Mouse (Mus musculus): ENCODE results near the gene Myo1a. TPM values are rescaled to one million over a fixed set of nuclear protein-coding genes. Genes with fewer than 3 reads are reported as not detected.

Myo1a gene
- polyA plus RNA-seq, 1 experiment from 2014 or later: not detected

GRCm38 (mm10) chr10:127739083-127739660 lies 34.2 kb downstream of the Myo1a start, which contains the start of gene Zbtb39:
TSS of gene Zbtb39 (plus strand) at chr10:127739538.
- Histone ChIP-seq H3K9me3 (ENCODE audit: control insufficient read depth, low read length) (no peaks in the 10 kb centered on the region), H3K4me1 (ENCODE audit: control insufficient read depth, insufficient read depth, low read length) (peaks cover 12% of the 10 kb centered on the region), H3K27ac (replicated peaks; ENCODE audit: low read depth, low read length) (peak within 1 kb of the TSS; percentile 84), H3K4me3 (replicated peaks; ENCODE audit: low read depth, low read length) (peak within 1 kb of the TSS; percentile 92), H3K4me2 (ENCODE audit: low read length) (peak within 1 kb of the TSS; percentile 72), H3K9ac (replicated peaks; ENCODE audit: low read length) (peak within 1 kb of the TSS; percentile 98), H3K36me3 (ENCODE audit: control insufficient read depth, insufficient read depth, low read length) (peaks cover 28% of the 10 kb centered on the region), H3K27me3 (ENCODE audit: control insufficient read depth, insufficient read depth, low read length) (no peaks in the 10 kb centered on the region)
- peak; percentile 89 for DNase-seq
- peak; percentile 86 for ATAC-seq (ENCODE audit: low FRiP score, low TSS enrichment)
- 1% methylated on average over 47 of the region's 61 CpGs for WGBS

- Histone ChIP-seq H3K4me1 (ENCODE audit: control insufficient read depth, insufficient read depth, low read length) (peaks cover 12% of the 10 kb centered on the region), H3K4me2 (ENCODE audit: low read length) (peak overlapping the region; percentile 72), H3K9ac (replicated peaks; ENCODE audit: low read length) (peak overlapping the region; percentile 98), H3K36me3 (ENCODE audit: control insufficient read depth, insufficient read depth, low read length) (peaks cover 33% of the 10 kb centered on the region), H3K27ac (replicated peaks; ENCODE audit: low read depth, low read length) (peak overlapping the region; percentile 84), H3K27me3 (ENCODE audit: control insufficient read depth, insufficient read depth, low read length) (no peaks in the 10 kb centered on the region), H3K9me3 (ENCODE audit: control insufficient read depth, low read length) (no peaks in the 10 kb centered on the region), H3K4me3 (replicated peaks; ENCODE audit: low read depth, low read length) (peak overlapping the region; percentile 92)
- WGBS: under 1% methylated on average over 39 of the region's 55 CpGs
- DNase-seq (peak; percentile 61), ATAC-seq (ENCODE audit: low FRiP score, low TSS enrichment) (peak; percentile 80)
Measured at GRCm38 (mm10) chr10:127739661-127740161, 34.7 kb downstream of the Myo1a start.

- H3K27ac ChIP-seq (replicated peaks; ENCODE audit: low read depth, low read length): no peak overlapping the region
- DNase-seq (peak; percentile 51), ATAC-seq (ENCODE audit: low FRiP score, low TSS enrichment) (no peak)
- H3K9me3 ChIP-seq (ENCODE audit: control insufficient read depth, low read length): no peaks in the 10 kb centered on the region
- 66% methylated on average over 5 of the region's 5 CpGs for WGBS
- H3K36me3 ChIP-seq (ENCODE audit: control insufficient read depth, insufficient read depth, low read length): peaks cover 69% of the 10 kb centered on the region
- no peaks in the 10 kb centered on the region for H3K27me3 ChIP-seq (ENCODE audit: control insufficient read depth, insufficient read depth, low read length)
- H3K4me3 ChIP-seq (replicated peaks; ENCODE audit: low read depth, low read length): no peak overlapping the region
- H3K4me2 ChIP-seq (ENCODE audit: low read length): no peak overlapping the region
- H3K9ac ChIP-seq (replicated peaks; ENCODE audit: low read length): no peak overlapping the region
- peaks cover 12% of the 10 kb centered on the region for H3K4me1 ChIP-seq (ENCODE audit: control insufficient read depth, insufficient read depth, low read length)
Measured at GRCm38 (mm10) chr10:127744661-127745060, 39.7 kb downstream of the Myo1a start.

DNA sequence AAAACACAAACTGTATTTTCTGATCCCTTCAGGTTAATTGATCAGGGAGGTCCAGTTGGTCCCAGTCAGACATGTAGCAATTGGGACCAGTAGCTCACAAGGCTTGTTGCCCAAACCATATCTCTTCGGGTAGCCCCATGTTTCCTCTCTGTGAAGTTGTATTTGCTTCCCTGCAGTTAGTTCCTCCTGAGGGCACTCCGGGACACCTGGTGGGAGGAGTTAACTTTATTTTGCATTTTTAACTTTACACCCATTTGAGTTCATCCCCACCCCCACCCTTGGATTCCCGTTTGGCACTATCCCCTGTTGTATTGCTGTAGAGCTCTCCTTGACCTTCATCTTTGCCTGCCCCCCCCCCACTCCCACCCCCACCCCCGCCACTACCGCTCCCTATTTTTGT lies 40.9 kb downstream of the Myo1a start:
- no peaks in the 10 kb centered on the region for H3K27me3 ChIP-seq (ENCODE audit: control insufficient read depth, insufficient read depth, low read length)
- WGBS: 87% methylated on average over 5 of the region's 5 CpGs
- peaks cover 69% of the 10 kb centered on the region for H3K36me3 ChIP-seq (ENCODE audit: control insufficient read depth, insufficient read depth, low read length)

DNA sequence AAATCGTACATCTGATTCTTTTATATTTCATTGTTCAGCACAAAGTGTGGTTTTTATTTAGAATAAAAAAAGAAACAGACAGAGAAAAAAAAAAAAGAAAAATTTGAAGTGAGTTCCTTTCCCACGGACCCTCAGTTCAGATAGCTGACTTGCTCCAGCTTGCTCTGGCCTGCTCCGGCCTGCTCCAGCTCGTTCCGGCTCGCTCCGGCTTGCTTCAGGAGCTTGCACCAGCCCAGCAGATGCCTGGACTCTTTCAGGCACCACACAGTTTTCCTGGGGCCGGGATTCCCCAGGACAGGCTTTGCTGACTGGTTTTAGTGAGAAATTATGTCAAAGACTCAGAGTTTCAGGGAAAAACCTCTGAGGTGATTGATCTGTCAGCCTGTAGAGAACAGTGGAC lies 42.3 kb downstream of the Myo1a start:
- DNase-seq: no peak
- no peak overlapping the region for H3K4me3 ChIP-seq (replicated peaks; ENCODE audit: low read depth, low read length)
- WGBS: 97% methylated on average over 8 of the region's 8 CpGs
- no peak overlapping the region for H3K9ac ChIP-seq (replicated peaks; ENCODE audit: low read length)
- peaks cover 61% of the 10 kb centered on the region for H3K36me3 ChIP-seq (ENCODE audit: control insufficient read depth, insufficient read depth, low read length)
- H3K4me2 ChIP-seq (ENCODE audit: low read length): no peak overlapping the region
- no peaks in the 10 kb centered on the region for H3K4me1 ChIP-seq (ENCODE audit: control insufficient read depth, insufficient read depth, low read length)
- no peak for ATAC-seq (ENCODE audit: low FRiP score, low TSS enrichment)
- H3K27me3 ChIP-seq (ENCODE audit: control insufficient read depth, insufficient read depth, low read length): no peaks in the 10 kb centered on the region
- H3K9me3 ChIP-seq (ENCODE audit: control insufficient read depth, low read length): no peaks in the 10 kb centered on the region
- H3K27ac ChIP-seq (replicated peaks; ENCODE audit: low read depth, low read length): no peak overlapping the region

More for the DNA sequence above, 40.9 kb downstream of the Myo1a start:
- Histone ChIP-seq H3K27ac (replicated peaks; ENCODE audit: low read depth, low read length) (no peak overlapping the region), H3K4me1 (ENCODE audit: control insufficient read depth, insufficient read depth, low read length) (peaks cover 2% of the 10 kb centered on the region), H3K9ac (replicated peaks; ENCODE audit: low read length) (no peak overlapping the region), H3K4me2 (ENCODE audit: low read length) (no peak overlapping the region), H3K9me3 (ENCODE audit: control insufficient read depth, low read length) (no peaks in the 10 kb centered on the region), H3K4me3 (replicated peaks; ENCODE audit: low read depth, low read length) (no peak overlapping the region)
- no peak for ATAC-seq (ENCODE audit: low FRiP score, low TSS enrichment)
- no peak for DNase-seq

- ATAC-seq (ENCODE audit: low FRiP score, low TSS enrichment) (no peak), DNase-seq (no peak)
- Histone ChIP-seq H3K27me3 (ENCODE audit: control insufficient read depth, insufficient read depth, low read length) (no peaks in the 10 kb centered on the region), H3K36me3 (ENCODE audit: control insufficient read depth, insufficient read depth, low read length) (peaks cover 43% of the 10 kb centered on the region), H3K9ac (replicated peaks; ENCODE audit: low read length) (no peak overlapping the region), H3K27ac (replicated peaks; ENCODE audit: low read depth, low read length) (no peak overlapping the region), H3K4me2 (ENCODE audit: low read length) (no peak overlapping the region), H3K9me3 (ENCODE audit: control insufficient read depth, low read length) (no peaks in the 10 kb centered on the region), H3K4me3 (replicated peaks; ENCODE audit: low read depth, low read length) (no peak overlapping the region), H3K4me1 (ENCODE audit: control insufficient read depth, insufficient read depth, low read length) (no peaks in the 10 kb centered on the region)
- WGBS: 10% methylated on average over 8 of the region's 8 CpGs
Measured at GRCm38 (mm10) chr10:127748847-127749612, 44.1 kb downstream of the Myo1a start.

DNA sequence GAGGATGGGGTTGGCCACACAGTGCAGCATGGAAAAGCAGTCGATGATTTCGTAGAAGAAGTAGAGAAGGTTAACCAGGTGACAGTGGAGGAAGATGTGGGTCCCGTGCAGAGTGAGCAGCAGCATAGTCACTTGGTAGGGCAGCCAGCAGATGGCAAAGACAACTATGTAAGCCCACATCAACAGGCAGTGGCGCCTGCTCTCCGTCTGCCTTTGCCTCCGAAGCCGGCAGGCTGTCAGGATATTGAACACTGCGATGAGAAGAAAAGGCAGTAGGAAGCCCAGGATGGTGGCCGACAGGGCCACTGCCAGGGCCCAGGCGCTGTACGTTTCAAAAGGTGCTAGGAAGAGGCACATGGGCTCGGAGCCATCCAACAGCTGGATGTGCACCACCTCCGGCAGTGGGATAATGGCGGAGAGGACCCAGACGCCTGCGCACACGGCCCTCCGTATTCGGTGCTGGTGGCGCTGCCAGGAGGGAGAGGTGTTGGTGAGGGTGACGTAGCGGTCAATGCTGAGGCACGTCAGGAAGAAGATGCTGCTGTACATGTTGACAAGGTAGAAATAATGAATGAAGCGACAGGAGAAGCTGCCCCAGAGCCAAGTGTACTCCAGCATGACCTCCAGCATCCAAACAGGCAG lies 45.3 kb downstream of the Myo1a start:
- ATAC-seq (ENCODE audit: low FRiP score, low TSS enrichment) (no peak), DNase-seq (no peak)
- H3K4me3 ChIP-seq (replicated peaks; ENCODE audit: low read depth, low read length): peak overlapping the region; percentile 11; the same call in 1 of the 2 replicates
- H3K4me2 ChIP-seq (ENCODE audit: low read length): peak overlapping the region; percentile 39
- WGBS: 49% methylated on average over 24 of the region's 24 CpGs
- H3K9ac ChIP-seq (replicated peaks; ENCODE audit: low read length): no peak overlapping the region
- H3K4me1 ChIP-seq (ENCODE audit: control insufficient read depth, insufficient read depth, low read length): no peaks in the 10 kb centered on the region
- H3K9me3 ChIP-seq (ENCODE audit: control insufficient read depth, low read length): no peaks in the 10 kb centered on the region
- no peak overlapping the region for H3K27ac ChIP-seq (replicated peaks; ENCODE audit: low read depth, low read length)
- H3K27me3 ChIP-seq (ENCODE audit: control insufficient read depth, insufficient read depth, low read length): no peaks in the 10 kb centered on the region
- H3K36me3 ChIP-seq (ENCODE audit: control insufficient read depth, insufficient read depth, low read length): peaks cover 31% of the 10 kb centered on the region

- Histone ChIP-seq H3K27ac (replicated peaks; ENCODE audit: low read depth, low read length) (no peak within 1 kb of the TSS), H3K4me3 (replicated peaks; ENCODE audit: low read depth, low read length) (no peak within 1 kb of the TSS; the same call in 1 of the 2 replicates), H3K27me3 (ENCODE audit: control insufficient read depth, insufficient read depth, low read length) (no peaks in the 10 kb centered on the region), H3K9me3 (ENCODE audit: control insufficient read depth, low read length) (no peaks in the 10 kb centered on the region), H3K4me1 (ENCODE audit: control insufficient read depth, insufficient read depth, low read length) (no peaks in the 10 kb centered on the region), H3K9ac (replicated peaks; ENCODE audit: low read length) (no peak within 1 kb of the TSS), H3K4me2 (ENCODE audit: low read length) (peak within 1 kb of the TSS; percentile 39), H3K36me3 (ENCODE audit: control insufficient read depth, insufficient read depth, low read length) (peaks cover 20% of the 10 kb centered on the region)
- ATAC-seq (ENCODE audit: low FRiP score, low TSS enrichment): no peak
- DNase-seq: no peak
- 64% methylated on average over 8 of the region's 8 CpGs for WGBS
Measured at GRCm38 (mm10) chr10:127751548-127751947, 46.6 kb downstream of the Myo1a start, which contains the start of gene Gpr182. TSS of gene Gpr182 (minus strand) at chr10:127751732.

Data from midbrain, embryonic 14.5 days (tissue).